Mouse (Mus musculus) kidney, adult 2 months (tissue): ENCODE measurements around the gene Slc16a13.

Source experiments
- CTCF ChIP-seq: fragments of 200-500 bp; conservative IDR thresholded peaks from 2 replicates; pipeline ENCODE4 v1.5.1; 2011; ENCODE audit warnings: low read depth, mild to moderate bottlenecking, control low read depth, low read length, moderate library complexity, mixed read lengths; ENCODE audit not compliant: insufficient read depth, insufficient read length
- POLR2A ChIP-seq: fragments of 200-500 bp; IDR thresholded peaks from one replicate; pipeline ENCODE4 v1.6.1; 2011; ENCODE audit warnings: low read depth, low read length, control low read depth

- no peak for TF ChIP-seq CTCF
- TF ChIP-seq POLR2A = no peak
Observed at GRCm38 (mm10) chr11:70251853-70252252, 31.0 kb upstream of the Slc16a13 start.
